Mouse (Mus musculus) 3134 (cell line): Measurements from ENCODE around the gene Vamp2.

Source experiments
- DNase-seq: peaks from one replicate; pipeline ENCODE4 v3.0.0-alpha.2; 2011; ENCODE audit warnings: low spot score; ENCODE audit not compliant: insufficient read length; ENCODE audit errors: extremely low read depth

The Vamp2 gene

DNA sequence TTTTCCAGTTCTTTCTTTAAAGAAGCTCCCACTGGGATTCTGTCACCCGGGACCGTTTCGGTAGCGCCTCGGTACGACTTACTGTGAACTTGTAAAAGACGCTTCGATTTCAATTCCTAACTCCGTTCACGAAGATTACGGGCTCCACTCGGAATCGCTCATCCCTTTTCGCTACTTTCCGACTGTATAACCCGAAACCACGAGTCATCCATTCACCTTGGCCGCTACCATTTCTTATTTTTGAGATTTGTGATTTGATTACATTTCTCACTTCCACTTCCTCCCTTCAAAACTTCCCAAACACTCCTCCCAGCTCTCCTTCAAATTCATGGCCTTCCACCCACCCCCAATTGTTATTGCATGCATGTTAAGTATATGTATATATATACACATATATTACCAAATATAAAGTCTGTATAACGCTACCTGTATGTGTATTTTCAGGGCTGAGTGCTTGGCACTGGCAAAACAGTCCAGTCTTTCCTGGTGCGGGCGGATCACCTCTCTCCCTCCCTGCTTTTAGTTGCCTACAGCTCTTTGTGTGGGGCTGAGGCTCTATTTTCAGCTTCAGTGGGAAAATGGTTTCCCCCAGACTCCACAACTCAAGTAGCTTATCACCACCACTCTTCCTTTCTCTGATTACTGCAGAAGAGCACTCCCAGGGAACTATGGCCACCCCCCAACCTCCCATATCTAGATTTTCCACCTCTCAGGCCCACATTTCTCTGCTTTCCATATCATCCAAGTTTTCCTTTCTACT, 22.9 kb downstream of the Vamp2 start:
- DNase-seq: no peak

DNA sequence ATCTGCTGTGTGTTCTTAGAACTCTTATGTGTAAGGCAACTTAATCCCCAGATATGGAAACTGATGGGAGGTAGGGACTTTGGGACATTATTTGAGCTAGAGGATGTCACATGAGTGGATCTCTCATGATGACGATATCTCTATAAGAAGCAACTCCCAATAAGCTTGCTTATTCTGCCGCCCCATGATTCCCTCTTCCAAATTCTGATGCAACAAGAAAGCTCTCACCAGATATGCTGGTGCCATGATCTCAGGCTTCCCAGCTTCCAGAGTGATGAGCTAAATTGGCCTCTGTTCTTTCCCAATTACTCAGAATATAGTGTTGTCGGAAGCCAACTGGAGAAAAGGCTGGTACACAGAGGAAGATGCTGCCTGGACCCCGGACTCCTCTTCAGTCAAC, 23.6 kb downstream of the Vamp2 start:
- DNase-seq: no peak

- no peak for DNase-seq
These were observed 25.7 kb downstream of the Vamp2 start for GRCm38 (mm10) chr11:69114018-69114417.

GRCm38 (mm10) chr11:69114621-69115020, 26.3 kb downstream of the Vamp2 start:
- no peak for DNase-seq

GRCm38 (mm10) chr11:69116843-69117242, 28.6 kb downstream of the Vamp2 start:
- no peak for DNase-seq

DNA sequence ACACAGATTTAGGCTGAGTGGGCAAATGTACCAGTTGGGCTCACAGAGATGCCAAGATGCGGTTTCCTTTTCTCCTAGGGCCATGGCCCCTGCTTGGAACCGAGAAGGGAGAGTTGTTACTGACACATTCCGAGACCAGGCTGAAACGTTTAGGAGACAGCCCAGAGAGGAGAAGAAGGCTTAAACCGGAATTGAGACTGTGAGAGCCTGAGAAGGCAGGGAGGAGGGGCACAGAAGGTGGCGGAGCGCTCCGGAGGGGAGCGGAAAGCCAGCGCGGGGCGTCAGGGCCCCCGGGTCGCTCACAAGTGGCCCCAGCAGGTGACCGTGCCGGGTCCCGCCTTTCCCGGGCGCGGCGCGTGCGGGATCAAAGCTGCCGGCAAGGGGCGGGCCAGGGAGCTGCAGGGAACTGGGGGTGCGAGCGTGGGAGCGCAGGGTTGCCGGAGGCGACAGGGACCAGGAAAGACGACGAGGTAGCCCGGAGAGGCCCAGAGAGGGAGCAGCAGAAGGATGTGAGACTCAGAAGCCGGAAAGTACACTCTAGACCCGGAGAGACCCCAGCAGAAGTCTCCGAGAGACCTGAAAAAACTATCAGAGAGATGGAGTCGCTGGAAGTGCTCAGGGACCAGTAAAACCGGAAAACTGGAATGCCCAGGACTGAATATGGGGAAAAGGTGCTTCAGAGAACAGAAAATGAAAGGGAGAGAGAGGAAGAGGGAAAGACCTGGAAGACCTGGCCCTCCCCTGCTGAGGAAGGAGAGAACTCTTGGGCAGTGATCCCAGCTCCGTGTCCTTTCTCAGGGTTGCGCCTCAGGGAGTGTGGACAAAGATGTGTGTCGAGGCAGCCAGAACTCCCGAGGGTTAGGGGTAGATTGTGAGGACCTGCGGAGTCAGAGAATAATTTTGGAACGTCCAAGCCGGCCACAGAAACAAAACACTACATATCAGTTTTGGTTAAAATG, 29.7 kb downstream of the Vamp2 start:
- peak; percentile 84 for DNase-seq

- DNase-seq: peak; percentile 85
These were observed 30.5 kb downstream of the Vamp2 start for GRCm38 (mm10) chr11:69118765-69119164.

DNA sequence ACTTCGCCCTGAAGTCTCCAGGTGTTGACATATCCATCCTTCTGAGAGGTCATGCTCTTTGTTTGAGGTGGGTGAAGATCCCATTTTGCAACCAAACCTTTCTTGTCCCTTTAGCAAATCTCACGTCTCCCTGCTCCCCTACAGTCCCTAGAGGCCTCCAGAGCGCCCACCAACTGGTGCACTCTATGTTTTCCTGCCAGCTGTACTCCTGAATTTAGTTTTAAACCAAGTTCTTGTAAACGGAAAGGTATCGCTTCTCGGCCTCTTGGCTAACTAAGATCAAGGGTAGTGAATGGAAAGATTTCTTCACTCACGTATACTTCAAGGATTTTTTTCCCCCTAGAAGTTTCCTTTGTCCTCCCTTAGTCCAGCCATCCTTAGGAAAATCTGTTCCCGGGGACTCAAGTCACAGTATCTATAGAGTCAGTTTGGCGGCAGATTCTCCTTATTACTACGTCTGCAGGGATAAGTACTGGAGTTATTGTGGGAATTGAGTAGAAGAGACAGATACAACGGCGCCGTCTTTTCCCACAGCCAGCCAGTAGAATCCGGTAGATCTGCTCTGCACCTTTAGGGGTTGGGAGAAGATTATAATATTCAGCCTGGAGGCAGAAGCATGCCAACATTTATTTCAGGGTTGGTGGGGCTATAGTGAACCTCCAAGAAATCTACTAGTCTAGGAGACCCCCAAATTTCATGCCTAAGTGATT, 31.3 kb downstream of the Vamp2 start:
- DNase-seq: no peak

GRCm38 (mm10) chr11:69120221-69121000, 32.1 kb downstream of the Vamp2 start, which contains the start of gene Hes7:
Hes7 (plus strand) TSS chr11:69120404.
- DNase-seq: no peak

GRCm38 (mm10) chr11:69121001-69121740, 32.9 kb downstream of the Vamp2 start:
- DNase-seq: no peak

GRCm38 (mm10) chr11:69121741-69122335, 33.5 kb downstream of the Vamp2 start:
- no peak for DNase-seq

GRCm38 (mm10) chr11:69122336-69122951, 34.2 kb downstream of the Vamp2 start, which contains the start of gene 9130213A22Rik:
9130213A22Rik (minus strand) TSS chr11:69122589.
- peak; percentile 90 for DNase-seq

- DNase-seq: peak; percentile 91
These were observed 34.9 kb downstream of the Vamp2 start for GRCm38 (mm10) chr11:69123056-69123692.

GRCm38 (mm10) chr11:69123693-69124497, 35.6 kb downstream of the Vamp2 start:
- DNase-seq: peak; percentile 92

DNA sequence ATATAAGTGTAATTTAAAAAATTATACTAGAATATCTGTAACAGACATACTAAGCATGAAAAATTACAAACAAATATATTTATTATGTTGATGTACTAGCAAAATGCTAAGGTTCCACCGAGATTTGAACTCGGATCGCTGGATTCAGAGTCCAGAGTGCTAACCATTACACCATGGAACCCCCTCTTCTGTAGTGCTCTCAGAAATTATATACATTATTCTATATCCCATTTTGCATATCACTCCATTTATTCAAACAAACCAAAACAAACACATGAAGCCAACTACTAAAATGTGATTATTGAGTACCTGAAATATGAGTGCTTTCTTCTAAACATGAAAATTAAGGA, 36.2 kb downstream of the Vamp2 start:
- peak; percentile 66 for DNase-seq

DNA sequence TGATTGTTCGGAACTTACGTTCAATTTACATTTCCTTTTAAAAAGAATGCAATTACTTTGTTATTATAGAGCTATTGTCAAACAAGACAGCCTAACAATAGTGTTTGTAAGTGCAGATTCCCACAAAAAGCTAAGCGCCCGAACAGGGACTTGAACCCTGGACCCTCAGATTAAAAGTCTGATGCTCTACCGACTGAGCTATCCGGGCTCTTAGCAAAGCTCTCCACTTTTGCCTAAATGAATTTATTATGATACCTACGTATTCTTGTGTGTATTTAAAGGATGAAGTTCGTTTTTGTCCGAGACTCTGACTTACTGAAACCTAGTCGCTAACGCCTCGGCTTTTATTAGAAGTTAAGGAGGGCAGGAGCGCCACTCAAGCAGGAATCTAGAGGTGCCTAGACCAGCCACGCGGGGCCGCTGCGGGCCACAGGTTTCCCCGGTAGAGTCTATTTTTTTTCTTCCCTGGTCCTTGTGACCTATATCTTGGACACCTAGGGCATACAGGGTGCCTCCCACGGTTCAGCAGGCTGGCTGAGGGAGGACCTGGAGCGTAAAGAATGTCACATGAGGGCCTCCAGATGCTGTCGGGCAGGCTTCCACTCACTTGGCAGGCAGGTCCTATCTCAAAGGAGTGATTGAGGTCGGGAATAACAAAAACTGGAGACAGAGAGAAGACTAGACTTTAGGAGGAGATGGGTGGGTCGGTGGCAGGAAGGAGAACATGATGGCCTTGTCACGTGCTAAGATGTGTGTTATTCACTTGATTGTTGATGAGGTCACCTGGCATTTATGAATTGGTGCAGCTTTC, 37.0 kb downstream of the Vamp2 start:
- peak; percentile 90 for DNase-seq

GRCm38 (mm10) chr11:69125852-69125918, 37.4 kb downstream of the Vamp2 start, which contains the start of gene Aloxe3:
Aloxe3 (plus strand) TSS chr11:69125896.
- DNase-seq: no peak
